Mouse (Mus musculus): ENCODE data around the gene Cbx8. TPM values are rescaled to one million over a fixed set of nuclear protein-coding genes. Genes with fewer than 3 reads are reported as not detected.
A peak's percentile ranks its signal among the peaks of the same experiment; 100 is the strongest.

Cbx8 gene
- polyA plus RNA-seq, 1 experiment from 2014 or later = 10.7 TPM

- Histone ChIP-seq H3K9me3 (no peaks in the 10 kb centered on the region), H3K4me3 (peak overlapping the region; percentile 51; the same call in 1 of the 2 replicates), H3K27me3 (peaks cover 68% of the 10 kb centered on the region), H3K36me3 (peaks cover 10% of the 10 kb centered on the region), H3K4me2 (peak overlapping the region; percentile 86), H3K9ac (no peak overlapping the region), H3K4me1 (peaks cover 62% of the 10 kb centered on the region), H3K27ac (no peak overlapping the region)
- ATAC-seq (ENCODE audit: insufficient number of reproducible peaks, insufficient read depth, low FRiP score, low TSS enrichment, low read depth) = no peak
- WGBS = 4% methylated on average over 15 of the region's 15 CpGs
These were observed 4.3 kb downstream of the Cbx8 start for GRCm38 (mm10) chr11:119036447-119036846.

DNA sequence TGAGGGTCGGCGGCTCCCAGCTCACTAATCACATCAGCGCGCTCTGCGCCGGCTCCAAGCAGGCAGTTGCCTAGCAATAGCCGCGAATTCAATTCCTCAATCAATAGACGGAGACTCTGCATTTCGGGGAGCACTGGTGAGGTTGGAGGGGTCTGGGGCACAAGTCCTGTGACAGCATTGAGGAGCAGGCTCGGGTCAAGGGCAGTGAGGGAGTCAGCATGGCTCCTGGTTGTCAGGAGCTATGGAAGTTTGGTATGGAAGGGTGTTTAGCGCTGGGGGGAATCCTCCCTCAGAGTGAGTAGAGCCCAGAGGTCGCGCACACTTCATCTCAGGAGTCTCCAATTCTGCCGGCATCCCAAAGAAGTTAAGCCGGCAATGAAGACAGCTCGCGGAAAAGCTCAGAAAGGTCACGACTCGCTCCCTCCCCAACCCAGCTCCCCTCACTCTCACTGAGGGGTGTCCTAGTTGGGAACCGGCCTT, 5.0 kb downstream of the Cbx8 start:
- H3K4me3 ChIP-seq = peak overlapping the region; percentile 33
- H3K9ac ChIP-seq = peak overlapping the region; percentile 7; the same call in 1 of the 2 replicates
- no peaks in the 10 kb centered on the region for H3K9me3 ChIP-seq
- 4% methylated on average over 21 of the region's 21 CpGs for WGBS
- H3K27ac ChIP-seq = no peak overlapping the region
- H3K4me1 ChIP-seq = peaks cover 59% of the 10 kb centered on the region
- H3K27me3 ChIP-seq = peaks cover 65% of the 10 kb centered on the region
- H3K4me2 ChIP-seq = peak overlapping the region; percentile 66; the same call in 1 of the 2 replicates
- no peak for ATAC-seq (ENCODE audit: insufficient number of reproducible peaks, insufficient read depth, low FRiP score, low TSS enrichment, low read depth)
- H3K36me3 ChIP-seq = peaks cover 13% of the 10 kb centered on the region

GRCm38 (mm10) chr11:119035094-119035685, 5.6 kb downstream of the Cbx8 start:
- Histone ChIP-seq H3K4me1 (peaks cover 56% of the 10 kb centered on the region), H3K27ac (no peak overlapping the region), H3K27me3 (peaks cover 65% of the 10 kb centered on the region), H3K36me3 (peaks cover 19% of the 10 kb centered on the region), H3K9ac (peak overlapping the region; percentile 7; the same call in 1 of the 2 replicates), H3K9me3 (no peaks in the 10 kb centered on the region), H3K4me3 (peak overlapping the region; percentile 33), H3K4me2 (peak overlapping the region; percentile 66; the same call in 1 of the 2 replicates)
- 5% methylated on average over 21 of the region's 21 CpGs for WGBS
- ATAC-seq (ENCODE audit: insufficient number of reproducible peaks, insufficient read depth, low FRiP score, low TSS enrichment, low read depth) = no peak

DNA sequence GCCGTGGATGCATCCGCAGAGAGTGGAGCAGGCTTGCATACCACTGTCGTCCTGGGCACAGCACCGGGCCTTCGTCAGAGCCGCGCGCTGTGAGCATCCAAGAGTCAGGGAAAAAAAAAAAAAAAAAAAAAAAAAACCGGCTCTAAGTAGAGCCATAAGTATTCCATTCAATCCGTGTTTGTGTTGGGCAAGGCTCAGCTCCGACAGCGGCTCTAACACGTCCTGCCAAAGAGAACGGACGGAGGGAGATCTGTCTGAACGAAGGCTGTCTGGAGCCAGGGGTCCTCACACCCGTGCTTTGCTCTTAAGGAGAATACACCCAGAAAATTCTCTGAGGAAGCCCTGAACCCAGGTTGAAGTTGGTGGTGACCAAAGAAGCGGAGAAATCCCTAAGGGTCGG, 6.1 kb downstream of the Cbx8 start:
- Histone ChIP-seq H3K9ac (peak overlapping the region; percentile 51), H3K4me1 (peaks cover 51% of the 10 kb centered on the region), H3K27ac (no peak overlapping the region), H3K36me3 (peaks cover 24% of the 10 kb centered on the region), H3K4me3 (peak overlapping the region; percentile 33), H3K9me3 (no peaks in the 10 kb centered on the region), H3K4me2 (peak overlapping the region; percentile 66), H3K27me3 (peaks cover 63% of the 10 kb centered on the region)
- ATAC-seq (ENCODE audit: insufficient number of reproducible peaks, insufficient read depth, low FRiP score, low TSS enrichment, low read depth) = no peak
- 3% methylated on average over 19 of the region's 19 CpGs for WGBS

DNA sequence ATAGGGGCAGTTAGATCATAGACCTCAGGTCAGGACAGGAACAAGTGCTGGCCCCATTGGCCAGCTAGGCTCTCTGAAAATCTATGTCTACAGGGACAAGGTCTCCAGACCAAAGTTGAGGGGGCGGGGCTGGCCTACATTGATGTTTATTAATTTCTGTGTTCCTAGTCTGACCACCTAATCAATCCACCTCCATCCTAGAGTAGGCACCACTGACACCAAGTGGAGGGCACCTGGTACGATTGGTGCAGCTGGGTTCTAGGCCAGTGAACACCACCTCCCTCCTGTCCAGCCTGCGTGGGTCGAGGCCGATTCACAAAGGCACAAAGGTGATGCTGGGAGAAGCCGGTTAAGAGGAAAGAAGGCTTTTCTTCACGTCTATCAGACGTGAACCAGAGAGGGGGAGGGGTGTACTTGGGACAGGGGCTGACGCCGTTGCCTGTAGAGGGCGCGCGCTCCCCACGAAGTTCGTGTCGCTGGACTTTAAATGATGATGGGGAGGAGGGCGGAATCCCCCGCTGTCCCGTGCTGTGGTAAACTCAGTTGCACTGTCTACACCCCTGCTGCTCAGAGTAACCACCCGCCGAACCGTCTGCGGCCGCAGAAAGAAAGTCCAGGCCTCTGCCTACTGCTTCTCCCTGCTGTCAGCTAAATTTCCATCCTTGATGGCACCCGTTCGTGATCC, 6.8 kb downstream of the Cbx8 start:
- Histone ChIP-seq H3K4me1 (peaks cover 51% of the 10 kb centered on the region), H3K9me3 (no peaks in the 10 kb centered on the region), H3K36me3 (peaks cover 28% of the 10 kb centered on the region), H3K27ac (no peak overlapping the region), H3K27me3 (peaks cover 57% of the 10 kb centered on the region), H3K9ac (peak overlapping the region; percentile 51), H3K4me2 (peak overlapping the region; percentile 66), H3K4me3 (peak overlapping the region; percentile 33)
- ATAC-seq (ENCODE audit: insufficient number of reproducible peaks, insufficient read depth, low FRiP score, low TSS enrichment, low read depth) = no peak
- WGBS = 2% methylated on average over 26 of the region's 26 CpGs

DNA sequence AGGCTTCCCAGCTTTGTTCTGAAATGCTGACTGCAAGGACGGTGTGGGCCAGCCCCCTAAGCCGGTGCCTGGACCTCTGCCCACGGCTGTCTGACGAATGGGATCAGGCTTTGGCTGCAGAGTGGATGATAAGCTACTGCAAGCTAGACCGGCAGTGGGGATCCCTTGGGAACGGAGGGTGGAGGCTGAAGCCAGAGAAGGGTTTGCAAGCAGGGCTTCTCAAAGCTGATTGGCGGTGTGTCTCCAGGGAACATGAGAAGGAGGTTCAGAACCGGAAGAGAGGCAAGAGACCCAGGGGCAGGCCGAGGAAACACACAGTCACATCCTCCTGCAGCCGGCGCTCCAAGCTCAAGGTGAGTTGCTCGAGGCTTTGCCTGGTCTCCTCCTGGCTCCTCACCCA, 14.6 kb downstream of the Cbx8 start:
- Histone ChIP-seq H3K4me1 (peaks cover 51% of the 10 kb centered on the region), H3K4me2 (peak overlapping the region; percentile 92), H3K27ac (0 out of 2 replicates have a peak overlapping the region, but pooled peaks have one; percentile 18), H3K4me3 (0 out of 2 replicates have a peak overlapping the region, but pooled peaks have one; percentile 16), H3K36me3 (peaks cover 56% of the 10 kb centered on the region), H3K9me3 (no peaks in the 10 kb centered on the region), H3K9ac (peak overlapping the region; percentile 40; the same call in 1 of the 2 replicates), H3K27me3 (no peaks in the 10 kb centered on the region)
- 48% methylated on average over 12 of the region's 12 CpGs for WGBS
- ATAC-seq (ENCODE audit: insufficient number of reproducible peaks, insufficient read depth, low FRiP score, low TSS enrichment, low read depth) = no peak

GRCm38 (mm10) chr11:119024260-119024659, 16.5 kb downstream of the Cbx8 start:
- peaks cover 38% of the 10 kb centered on the region for H3K36me3 ChIP-seq
- 2% methylated on average over 7 of the region's 7 CpGs for WGBS

DNA sequence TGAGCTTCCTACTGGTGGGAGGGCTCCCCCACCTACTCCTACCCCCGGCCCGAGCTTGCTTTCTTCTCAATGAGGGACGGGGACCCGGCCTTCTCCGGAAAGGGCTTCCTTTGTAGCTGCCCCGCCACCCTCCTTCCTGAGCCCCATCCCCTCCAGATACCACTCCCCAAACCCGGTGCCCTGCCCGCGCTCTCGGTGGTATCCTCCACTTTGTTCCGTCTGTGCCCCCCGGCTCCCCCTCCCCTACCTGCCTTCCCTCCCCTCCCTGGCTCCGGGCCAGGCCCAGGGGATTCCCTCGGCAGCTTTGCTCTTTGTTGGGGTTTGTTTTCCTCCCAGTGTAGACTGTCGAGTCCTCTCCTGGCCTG, 17.2 kb downstream of the Cbx8 start:
- H3K4me2 ChIP-seq = peak overlapping the region; percentile 92
- H3K27ac ChIP-seq = peak overlapping the region; percentile 97
- peak overlapping the region; percentile 98 for H3K4me3 ChIP-seq
- peaks cover 43% of the 10 kb centered on the region for H3K4me1 ChIP-seq
- peak overlapping the region; percentile 98 for H3K9ac ChIP-seq
- peaks cover 31% of the 10 kb centered on the region for H3K36me3 ChIP-seq
- WGBS = 0% methylated on average over 15 of the region's 15 CpGs
- H3K27me3 ChIP-seq = 0 out of 2 replicates have a peak, but pooled peaks cover 5% of the 10 kb centered on the region
- no peaks in the 10 kb centered on the region for H3K9me3 ChIP-seq
- no peak for ATAC-seq (ENCODE audit: insufficient number of reproducible peaks, insufficient read depth, low FRiP score, low TSS enrichment, low read depth)

More at GRCm38 (mm10) chr11:119024260-119024659, 16.5 kb downstream of the Cbx8 start:
- Histone ChIP-seq H3K27ac (peak overlapping the region; percentile 97), H3K4me1 (peaks cover 46% of the 10 kb centered on the region), H3K9me3 (no peaks in the 10 kb centered on the region), H3K4me2 (peak overlapping the region; percentile 92), H3K4me3 (peak overlapping the region; percentile 98), H3K9ac (peak overlapping the region; percentile 98), H3K27me3 (0 out of 2 replicates have a peak, but pooled peaks cover 5% of the 10 kb centered on the region)
- no peak for ATAC-seq (ENCODE audit: insufficient number of reproducible peaks, insufficient read depth, low FRiP score, low TSS enrichment, low read depth)

DNA sequence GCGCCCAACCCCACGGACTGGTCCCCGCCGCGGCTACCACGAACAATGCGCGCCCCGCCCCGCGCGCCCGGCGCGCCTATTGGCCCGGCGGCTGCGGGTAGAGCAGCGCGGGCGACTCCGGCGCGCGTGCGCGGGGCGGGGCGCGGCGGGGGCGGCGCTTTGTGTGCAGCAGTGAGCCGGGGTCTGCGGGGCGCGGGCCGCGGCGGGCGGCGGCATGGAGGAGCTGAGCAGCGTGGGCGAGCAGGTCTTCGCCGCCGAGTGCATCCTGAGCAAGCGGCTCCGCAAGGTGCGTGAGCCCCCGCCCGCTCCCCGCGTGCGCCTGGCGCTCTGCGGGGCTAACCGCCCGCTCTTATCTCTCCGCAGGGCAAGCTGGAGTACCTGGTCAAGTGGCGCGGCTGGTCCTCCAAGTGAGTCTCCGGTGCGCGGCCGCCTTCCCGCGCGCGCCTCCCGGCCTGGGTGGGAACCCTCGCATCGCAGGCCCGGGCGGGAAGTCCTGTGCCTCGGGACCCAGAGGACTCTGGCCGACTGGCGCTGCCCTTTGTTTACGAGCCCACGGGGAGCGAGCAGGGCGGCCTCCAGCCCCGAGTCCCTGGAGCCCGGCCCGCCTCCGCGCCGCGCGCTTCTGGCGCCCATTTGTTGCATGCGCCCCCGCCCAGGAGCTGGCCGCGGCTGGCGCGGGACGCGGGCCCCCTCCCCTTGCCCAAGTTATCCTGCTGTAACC, 17.7 kb downstream of the Cbx8 start, which contains the start of gene Cbx2:
TSS of gene Cbx2 (plus strand) at position 68 of the 721 bp plus-strand sequence.
- Histone ChIP-seq H3K4me2 (peak within 1 kb of the TSS; percentile 92), H3K27me3 (0 out of 2 replicates have a peak, but pooled peaks cover 5% of the 10 kb centered on the region), H3K4me3 (peak within 1 kb of the TSS; percentile 98), H3K9ac (peak within 1 kb of the TSS; percentile 98), H3K9me3 (no peaks in the 10 kb centered on the region), H3K4me1 (peaks cover 43% of the 10 kb centered on the region), H3K27ac (peak within 1 kb of the TSS; percentile 97), H3K36me3 (peaks cover 26% of the 10 kb centered on the region)
- WGBS = under 1% methylated on average over 75 of the region's 99 CpGs
- ATAC-seq (ENCODE audit: insufficient number of reproducible peaks, insufficient read depth, low FRiP score, low TSS enrichment, low read depth) = peak; percentile 93

GRCm38 (mm10) chr11:119022068-119022894, 18.5 kb downstream of the Cbx8 start:
- 3% methylated on average over 42 of the region's 42 CpGs for WGBS
- no peak for ATAC-seq (ENCODE audit: insufficient number of reproducible peaks, insufficient read depth, low FRiP score, low TSS enrichment, low read depth)
- Histone ChIP-seq H3K9ac (peak overlapping the region; percentile 98), H3K27me3 (0 out of 2 replicates have a peak, but pooled peaks cover 5% of the 10 kb centered on the region), H3K9me3 (no peaks in the 10 kb centered on the region), H3K4me2 (peak overlapping the region; percentile 92), H3K4me1 (peaks cover 43% of the 10 kb centered on the region), H3K36me3 (peaks cover 18% of the 10 kb centered on the region), H3K27ac (peak overlapping the region; percentile 97), H3K4me3 (peak overlapping the region; percentile 98)

Data from embryonic facial prominence, embryonic 13.5 days (tissue).